Comparison of ENCODE assay signal across 14 mouse cellular contexts in the genomic region with DNA sequence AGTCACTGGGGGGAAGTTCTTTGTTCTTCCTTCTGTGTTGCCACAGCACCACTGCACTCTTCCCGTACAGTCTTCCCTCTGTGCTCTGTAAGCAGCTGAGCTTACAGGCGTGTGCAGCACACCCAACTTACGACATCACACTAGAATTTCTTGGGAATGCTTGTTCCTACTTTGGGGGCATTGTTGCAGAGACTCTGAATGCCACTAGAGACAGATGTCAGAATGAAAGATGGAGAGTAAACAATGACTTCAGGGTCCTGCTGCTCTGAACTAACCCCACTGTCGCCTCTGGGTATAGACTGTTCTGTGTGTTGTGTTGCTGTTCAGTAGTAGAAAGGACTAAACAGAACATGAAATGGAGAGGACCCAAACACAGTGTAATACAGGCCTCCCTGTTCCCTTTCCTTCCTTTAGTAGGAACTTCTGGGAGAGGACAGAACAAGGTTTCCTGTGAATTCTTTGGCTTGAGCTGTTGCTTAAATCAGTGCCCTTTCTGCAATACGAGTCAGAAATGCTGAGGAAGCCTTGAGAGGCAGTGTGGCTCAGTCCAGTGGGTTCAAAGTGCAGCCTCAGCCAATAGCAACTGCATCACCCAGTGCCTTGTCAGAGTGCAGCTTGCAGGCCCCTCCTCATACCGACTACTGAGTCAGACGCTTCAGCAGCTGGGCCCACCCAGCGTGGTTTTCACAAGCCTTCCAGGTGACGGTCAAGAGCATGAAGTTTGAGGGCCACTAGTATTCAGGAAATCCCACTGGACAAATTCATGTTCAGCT.
DNase-seq lines count a peak whose midpoint lies in the region; ATAC-seq and TF ChIP-seq lines count a peak whose summit lies in the region.
"Had no signal": no experiment of that assay in that cellular context is flagged by ENCODE, and none has a peak within 500 bp of the region (broad histone marks: within the 10 kb centered on the region; RNA-seq: fewer than 3 reads in every experiment).

No protein-coding gene starts in this region.

- H3K9ac ChIP-seq in neural tube, embryonic 11.5 days (ENCODE audit: low read length): no peak overlapping the region
- H3K9ac ChIP-seq in hindbrain, postnatal 0 days (replicated peaks; ENCODE audit: low read length): no peak overlapping the region
- no peak overlapping the region for H3K9ac ChIP-seq in stomach, embryonic 14.5 days (replicated peaks; ENCODE audit: low read depth, low read length)
- H3K9ac ChIP-seq: limb, embryonic 15.5 days had no signal

- intact Hi-C loops in gastrocnemius, adult 2 months (cut with DNase I): no loop called here

- H3K27ac ChIP-seq in gastrocnemius, adult 2 months: peak overlapping the region; percentile 31; the same call in 1 of the 2 replicates
- no peak overlapping the region; the same call in 1 of the 2 replicates for H3K27ac ChIP-seq in neural tube, embryonic 11.5 days (ENCODE audit: low read depth, low read length)
- H3K27ac ChIP-seq in hindbrain, postnatal 0 days: peak overlapping the region; percentile 16; the same call in 1 of the 2 replicates
- 0 out of 2 replicates have a peak overlapping the region, but pooled peaks have one; percentile 29 for H3K27ac ChIP-seq in stomach, embryonic 14.5 days (ENCODE audit: low read length)
- no peak overlapping the region for H3K27ac ChIP-seq in limb, embryonic 10.5 days
- H3K27ac ChIP-seq: limb, embryonic 15.5 days had no signal

- TF ChIP-seq CTCF in gastrocnemius, adult 2 months (IDR thresholded peaks at IDR 0.05): no peak
- TF ChIP-seq CTCF in hindbrain, postnatal 0 days (IDR thresholded peaks at IDR 0.05; ENCODE audit: low read depth): no peak

- H3K9me3 ChIP-seq in neural tube, embryonic 11.5 days (ENCODE audit: control insufficient read depth, low read length): no peaks in the 10 kb centered on the region
- no peaks in the 10 kb centered on the region for H3K9me3 ChIP-seq in hindbrain, postnatal 0 days (ENCODE audit: low read length)
- H3K9me3 ChIP-seq in stomach, embryonic 14.5 days (ENCODE audit: control insufficient read depth, low read depth, low read length): no peaks in the 10 kb centered on the region
- no peaks in the 10 kb centered on the region for H3K9me3 ChIP-seq in limb, embryonic 10.5 days (replicated peaks)
- H3K9me3 ChIP-seq: limb, embryonic 15.5 days had no signal

- DNase-seq in gastrocnemius, adult 2 months: no peak
- no peak for DNase-seq in gastrocnemius, postnatal 4 days (ENCODE audit: low spot score in 2 of 2)
- DNase-seq in neural tube, embryonic 11.5 days (ENCODE audit: low spot score): peak; percentile 21
- DNase-seq in neural tube, embryonic 10.5 days (ENCODE audit: extremely low spot score, low spot score): no peak
- no peak for DNase-seq in hindbrain, postnatal 0 days (ENCODE audit: low spot score)
- DNase-seq in limb, embryonic 10.5 days (ENCODE audit: low spot score): no peak
- DNase-seq in c-Kit-positive CD71-positive TER-119-positive erythroid progenitor cells, embryonic 14.5 days (ENCODE audit: low spot score): no peak
- DNase-seq: cerebellum, postnatal 25 days; gastrocnemius, postnatal 10 days; kidney, adult 18-20 months; lung, postnatal 4 days had no signal

- ATAC-seq in neural tube, embryonic 11.5 days (ENCODE audit: insufficient read depth, low FRiP score, low TSS enrichment): no peak
- no peak for ATAC-seq in hindbrain, postnatal 0 days
- no peak for ATAC-seq in stomach, embryonic 14.5 days (ENCODE audit: insufficient number of reproducible peaks, insufficient read depth, low FRiP score, low read depth)

- 51% methylated on average over 9 of the region's 9 CpGs for WGBS in neural tube, embryonic 11.5 days
- WGBS in hindbrain, postnatal 0 days: 63% methylated on average over 9 of the region's 9 CpGs
- WGBS in stomach, embryonic 14.5 days: 56% methylated on average over 9 of the region's 9 CpGs
- 82% methylated on average over 9 of the region's 9 CpGs for WGBS in limb, embryonic 10.5 days

- peaks cover 24% of the 10 kb centered on the region for H3K4me1 ChIP-seq in neural tube, embryonic 11.5 days (ENCODE audit: control insufficient read depth, insufficient read depth, low read length)
- peaks cover 20% of the 10 kb centered on the region for H3K4me1 ChIP-seq in hindbrain, postnatal 0 days (ENCODE audit: insufficient read depth, low read length)
- H3K4me1 ChIP-seq in stomach, embryonic 14.5 days (ENCODE audit: control insufficient read depth, insufficient read depth, low read length): peaks cover 29% of the 10 kb centered on the region
- H3K4me1 ChIP-seq in limb, embryonic 10.5 days: peaks cover 34% of the 10 kb centered on the region

- no peaks in the 10 kb centered on the region; the same call in 1 of the 2 replicates for H3K36me3 ChIP-seq in neural tube, embryonic 11.5 days (ENCODE audit: control insufficient read depth, insufficient read depth, low read length)
- no peaks in the 10 kb centered on the region for H3K36me3 ChIP-seq in hindbrain, postnatal 0 days (ENCODE audit: insufficient read depth, low read length)
- H3K36me3 ChIP-seq in stomach, embryonic 14.5 days (ENCODE audit: control insufficient read depth, insufficient read depth, low read length): no peaks in the 10 kb centered on the region
- 0 out of 2 replicates have a peak, but pooled peaks cover 3% of the 10 kb centered on the region for H3K36me3 ChIP-seq in limb, embryonic 10.5 days
- H3K36me3 ChIP-seq: limb, embryonic 15.5 days had no signal

- no peaks in the 10 kb centered on the region for H3K27me3 ChIP-seq in neural tube, embryonic 11.5 days (ENCODE audit: control insufficient read depth, insufficient read depth, low read length)
- no peaks in the 10 kb centered on the region for H3K27me3 ChIP-seq in hindbrain, postnatal 0 days (ENCODE audit: insufficient read depth, low read length)
- H3K27me3 ChIP-seq in stomach, embryonic 14.5 days (ENCODE audit: control insufficient read depth, insufficient read depth, low read length): no peaks in the 10 kb centered on the region
- H3K27me3 ChIP-seq in limb, embryonic 10.5 days (ENCODE audit: low read depth, poor library complexity, severe bottlenecking): no peaks in the 10 kb centered on the region
- H3K27me3 ChIP-seq: limb, embryonic 15.5 days had no signal

- no peak overlapping the region for H3K4me3 ChIP-seq in gastrocnemius, adult 2 months
- H3K4me3 ChIP-seq in neural tube, embryonic 11.5 days (ENCODE audit: low read depth, low read length): no peak overlapping the region
- no peak overlapping the region for H3K4me3 ChIP-seq in hindbrain, postnatal 0 days (ENCODE audit: low read length)
- H3K4me3 ChIP-seq in stomach, embryonic 14.5 days (ENCODE audit: low read depth, low read length): no peak overlapping the region
- no peak overlapping the region for H3K4me3 ChIP-seq in limb, embryonic 10.5 days
- H3K4me3 ChIP-seq: erythroblast, embryonic 14.5 days; limb, embryonic 15.5 days had no signal

- no peak overlapping the region for H3K4me2 ChIP-seq in neural tube, embryonic 11.5 days (ENCODE audit: low read depth)
- H3K4me2 ChIP-seq in hindbrain, postnatal 0 days (ENCODE audit: low read depth, low read length): no peak overlapping the region
- H3K4me2 ChIP-seq in stomach, embryonic 14.5 days (replicated peaks; ENCODE audit: low read depth, low read length): no peak overlapping the region
- H3K4me2 ChIP-seq: limb, embryonic 15.5 days had no signal

Comparison
In these comparisons a context has a peak if more than half of its experiments do, and no peak if none do; other contexts are left out.
1. H3K27ac ChIP-seq: peak in gastrocnemius, adult 2 months (single experiment), hindbrain, postnatal 0 days (single experiment) and stomach, embryonic 14.5 days (single experiment); none in neural tube, embryonic 11.5 days (single experiment) and limb, embryonic 10.5 days (single experiment).